Mouse (Mus musculus): Measurements from ENCODE around the gene Atxn1. TPM values are rescaled to one million over a fixed set of nuclear protein-coding genes. Genes with fewer than 3 reads are reported as not detected.

Gene Atxn1
- polyA plus RNA-seq, 1 experiment from 2014 or later = 7.7 TPM

- H3K27me3 ChIP-seq (replicated peaks) = no peaks in the 10 kb centered on the region
- no peak for ATAC-seq (ENCODE audit: insufficient number of reproducible peaks, low FRiP score)
- H3K36me3 ChIP-seq = no peaks in the 10 kb centered on the region
- no peaks in the 10 kb centered on the region for H3K9me3 ChIP-seq (replicated peaks)
- H3K4me2 ChIP-seq = no peak overlapping the region
- WGBS = 65% methylated on average over 7 of the region's 7 CpGs
- H3K4me3 ChIP-seq = no peak overlapping the region
- peaks cover 14% of the 10 kb centered on the region for H3K4me1 ChIP-seq (replicated peaks)
- no peak overlapping the region for H3K27ac ChIP-seq (ENCODE audit: poor library complexity, severe bottlenecking)
- no peak overlapping the region for H3K9ac ChIP-seq
Measured at GRCm38 (mm10) chr13:45715583-45716180, 249.1 kb downstream of the Atxn1 start.

GRCm38 (mm10) chr13:45710041-45710440 lies 254.8 kb downstream of the Atxn1 start:
- peaks cover 4% of the 10 kb centered on the region for H3K4me1 ChIP-seq (replicated peaks)
- no peak overlapping the region for H3K4me2 ChIP-seq
- H3K4me3 ChIP-seq = no peak overlapping the region
- H3K36me3 ChIP-seq = peaks cover 3% of the 10 kb centered on the region; the same call in 1 of the 2 replicates
- H3K9ac ChIP-seq = no peak overlapping the region
- no peaks in the 10 kb centered on the region; the same call in 1 of the 2 replicates for H3K9me3 ChIP-seq (replicated peaks)
- H3K27me3 ChIP-seq (replicated peaks) = no peaks in the 10 kb centered on the region
- WGBS = 71% methylated on average over 8 of the region's 8 CpGs
- H3K27ac ChIP-seq (ENCODE audit: poor library complexity, severe bottlenecking) = no peak overlapping the region
- ATAC-seq (ENCODE audit: insufficient number of reproducible peaks, low FRiP score) = no peak

- Histone ChIP-seq H3K4me3 (no peak overlapping the region), H3K4me2 (peak overlapping the region; percentile 36), H3K4me1 (replicated peaks) (peaks cover 4% of the 10 kb centered on the region), H3K36me3 (peaks cover 4% of the 10 kb centered on the region; the same call in 1 of the 2 replicates), H3K27ac (ENCODE audit: poor library complexity, severe bottlenecking) (no peak overlapping the region), H3K9me3 (replicated peaks) (peaks cover 3% of the 10 kb centered on the region), H3K9ac (no peak overlapping the region), H3K27me3 (replicated peaks) (no peaks in the 10 kb centered on the region)
- 58% methylated on average over 11 of the region's 11 CpGs for WGBS
- no peak for ATAC-seq (ENCODE audit: insufficient number of reproducible peaks, low FRiP score)
Measured at GRCm38 (mm10) chr13:45709402-45709801, 255.4 kb downstream of the Atxn1 start.

GRCm38 (mm10) chr13:45701296-45701790 lies 263.5 kb downstream of the Atxn1 start:
- Histone ChIP-seq H3K4me1 (replicated peaks) (peaks cover 12% of the 10 kb centered on the region), H3K4me3 (no peak overlapping the region), H3K27me3 (replicated peaks) (no peaks in the 10 kb centered on the region), H3K27ac (ENCODE audit: poor library complexity, severe bottlenecking) (no peak overlapping the region), H3K9me3 (replicated peaks) (peaks cover 3% of the 10 kb centered on the region; the same call in 1 of the 2 replicates), H3K4me2 (no peak overlapping the region), H3K36me3 (0 out of 2 replicates have a peak, but pooled peaks cover 2% of the 10 kb centered on the region), H3K9ac (no peak overlapping the region)
- WGBS = 71% methylated on average over 7 of the region's 7 CpGs
- ATAC-seq (ENCODE audit: insufficient number of reproducible peaks, low FRiP score) = no peak

GRCm38 (mm10) chr13:45698982-45699381 lies 265.8 kb downstream of the Atxn1 start:
- Histone ChIP-seq H3K27me3 (replicated peaks) (no peaks in the 10 kb centered on the region), H3K36me3 (peaks cover 4% of the 10 kb centered on the region; the same call in 1 of the 2 replicates), H3K4me1 (replicated peaks) (peaks cover 29% of the 10 kb centered on the region), H3K9me3 (replicated peaks) (peaks cover 4% of the 10 kb centered on the region), H3K9ac (no peak overlapping the region), H3K4me2 (no peak overlapping the region), H3K27ac (ENCODE audit: poor library complexity, severe bottlenecking) (no peak overlapping the region), H3K4me3 (no peak overlapping the region)
- WGBS = 78% methylated on average over 3 of the region's 3 CpGs
- no peak for ATAC-seq (ENCODE audit: insufficient number of reproducible peaks, low FRiP score)

- H3K36me3 ChIP-seq = peaks cover 4% of the 10 kb centered on the region; the same call in 1 of the 2 replicates
- no peak overlapping the region for H3K27ac ChIP-seq (ENCODE audit: poor library complexity, severe bottlenecking)
- H3K4me1 ChIP-seq (replicated peaks) = peaks cover 48% of the 10 kb centered on the region
- H3K9me3 ChIP-seq (replicated peaks) = peaks cover 4% of the 10 kb centered on the region
- no peak for ATAC-seq (ENCODE audit: insufficient number of reproducible peaks, low FRiP score)
- H3K4me3 ChIP-seq = no peak overlapping the region
- no peak overlapping the region for H3K9ac ChIP-seq
- 94% methylated on average over 6 of the region's 6 CpGs for WGBS
- H3K27me3 ChIP-seq (replicated peaks) = no peaks in the 10 kb centered on the region
- no peak overlapping the region for H3K4me2 ChIP-seq
Measured at GRCm38 (mm10) chr13:45696009-45696408, 268.8 kb downstream of the Atxn1 start.

- no peak for ATAC-seq (ENCODE audit: insufficient number of reproducible peaks, low FRiP score)
- Histone ChIP-seq H3K27me3 (replicated peaks) (no peaks in the 10 kb centered on the region), H3K36me3 (peaks cover 4% of the 10 kb centered on the region; the same call in 1 of the 2 replicates), H3K4me3 (no peak overlapping the region), H3K4me1 (replicated peaks) (peaks cover 54% of the 10 kb centered on the region), H3K9ac (no peak overlapping the region), H3K27ac (ENCODE audit: poor library complexity, severe bottlenecking) (no peak overlapping the region), H3K9me3 (replicated peaks) (peaks cover 4% of the 10 kb centered on the region), H3K4me2 (no peak overlapping the region)
- 50% methylated on average over 12 of the region's 12 CpGs for WGBS
Measured at GRCm38 (mm10) chr13:45694921-45695437, 269.8 kb downstream of the Atxn1 start.

GRCm38 (mm10) chr13:45693953-45694352 lies 270.9 kb downstream of the Atxn1 start:
- H3K27ac ChIP-seq (ENCODE audit: poor library complexity, severe bottlenecking) = no peak overlapping the region

GRCm38 (mm10) chr13:45693534-45693933 lies 271.3 kb downstream of the Atxn1 start:
- ATAC-seq (ENCODE audit: insufficient number of reproducible peaks, low FRiP score) = no peak
- H3K4me2 ChIP-seq = no peak overlapping the region
- H3K27me3 ChIP-seq (replicated peaks) = no peaks in the 10 kb centered on the region
- peak overlapping the region; percentile 20 for H3K27ac ChIP-seq (ENCODE audit: poor library complexity, severe bottlenecking)
- no peak overlapping the region for H3K9ac ChIP-seq
- WGBS = 42% methylated on average over 11 of the region's 11 CpGs
- H3K4me1 ChIP-seq (replicated peaks) = peaks cover 46% of the 10 kb centered on the region
- H3K9me3 ChIP-seq (replicated peaks) = peaks cover 4% of the 10 kb centered on the region
- no peak overlapping the region for H3K4me3 ChIP-seq
- H3K36me3 ChIP-seq = peaks cover 4% of the 10 kb centered on the region; the same call in 1 of the 2 replicates

More at GRCm38 (mm10) chr13:45693953-45694352, 270.9 kb downstream of the Atxn1 start:
- Histone ChIP-seq H3K9ac (no peak overlapping the region), H3K9me3 (replicated peaks) (peaks cover 4% of the 10 kb centered on the region), H3K4me1 (replicated peaks) (peaks cover 50% of the 10 kb centered on the region), H3K4me3 (no peak overlapping the region), H3K36me3 (peaks cover 4% of the 10 kb centered on the region; the same call in 1 of the 2 replicates), H3K27me3 (replicated peaks) (no peaks in the 10 kb centered on the region), H3K4me2 (no peak overlapping the region)
- ATAC-seq (ENCODE audit: insufficient number of reproducible peaks, low FRiP score) = no peak
- WGBS = 76% methylated on average over 9 of the region's 9 CpGs

GRCm38 (mm10) chr13:45693126-45693525 lies 271.7 kb downstream of the Atxn1 start:
- Histone ChIP-seq H3K36me3 (peaks cover 4% of the 10 kb centered on the region; the same call in 1 of the 2 replicates), H3K27me3 (replicated peaks) (no peaks in the 10 kb centered on the region), H3K9me3 (replicated peaks) (peaks cover 4% of the 10 kb centered on the region), H3K4me3 (no peak overlapping the region), H3K4me2 (no peak overlapping the region), H3K9ac (peak overlapping the region; percentile 34; the same call in 1 of the 2 replicates), H3K4me1 (replicated peaks) (peaks cover 42% of the 10 kb centered on the region), H3K27ac (ENCODE audit: poor library complexity, severe bottlenecking) (peak overlapping the region; percentile 20)
- ATAC-seq (ENCODE audit: insufficient number of reproducible peaks, low FRiP score) = no peak
- 55% methylated on average over 4 of the region's 4 CpGs for WGBS

GRCm38 (mm10) chr13:45692440-45692839 lies 272.4 kb downstream of the Atxn1 start:
- WGBS = 25% methylated on average over 9 of the region's 9 CpGs
- H3K27ac ChIP-seq (ENCODE audit: poor library complexity, severe bottlenecking) = peak overlapping the region; percentile 53
- peak overlapping the region; percentile 20 for H3K4me2 ChIP-seq
- no peak overlapping the region for H3K4me3 ChIP-seq
- peaks cover 42% of the 10 kb centered on the region for H3K4me1 ChIP-seq (replicated peaks)
- no peak for ATAC-seq (ENCODE audit: insufficient number of reproducible peaks, low FRiP score)
- H3K36me3 ChIP-seq = peaks cover 4% of the 10 kb centered on the region; the same call in 1 of the 2 replicates
- H3K9me3 ChIP-seq (replicated peaks) = peaks cover 4% of the 10 kb centered on the region
- H3K9ac ChIP-seq = peak overlapping the region; percentile 34
- H3K27me3 ChIP-seq (replicated peaks) = no peaks in the 10 kb centered on the region

All from heart, embryonic 12.5 days (tissue).